Mouse (Mus musculus) cortical plate, adult 2 months (tissue): ENCODE measurements around the gene Ankra2.

Experiments
- CTCF ChIP-seq: fragments of 200-500 bp; IDR thresholded peaks from 2 replicates; pipeline ENCODE4 v1.5.1; 2011; ENCODE audit warnings: mild to moderate bottlenecking, control low read depth, low read length; ENCODE audit not compliant: insufficient read depth; ENCODE audit errors: extremely low read depth
- POLR2A ChIP-seq: fragments of 200-500 bp; IDR thresholded peaks from 2 replicates; pipeline ENCODE4 v1.6.1; 2011; ENCODE audit warnings: mild to moderate bottlenecking, low read length, control low read depth; ENCODE audit not compliant: insufficient read depth; ENCODE audit errors: extremely low read depth

- TF ChIP-seq CTCF (no peak), POLR2A (no peak)
Measured at GRCm38 (mm10) chr13:98280990-98281650, 18.2 kb downstream of the Ankra2 start.
